Mouse (Mus musculus) thymus, postnatal 10 days (tissue): ENCODE measurements around the gene AC134908.4.
"Not testable (repeated sequence)": the region's sequence is repeated elsewhere in the genome, so short reads cannot be mapped to it uniquely, and the experiment has no call there.

Experiments
- DNase-seq, 2 experiments: peaks; one replicate each; pipeline ENCODE4 v3.0.0; 2021; ENCODE audit warnings: low spot score in 2 of 2

AC134908.4 gene

DNA sequence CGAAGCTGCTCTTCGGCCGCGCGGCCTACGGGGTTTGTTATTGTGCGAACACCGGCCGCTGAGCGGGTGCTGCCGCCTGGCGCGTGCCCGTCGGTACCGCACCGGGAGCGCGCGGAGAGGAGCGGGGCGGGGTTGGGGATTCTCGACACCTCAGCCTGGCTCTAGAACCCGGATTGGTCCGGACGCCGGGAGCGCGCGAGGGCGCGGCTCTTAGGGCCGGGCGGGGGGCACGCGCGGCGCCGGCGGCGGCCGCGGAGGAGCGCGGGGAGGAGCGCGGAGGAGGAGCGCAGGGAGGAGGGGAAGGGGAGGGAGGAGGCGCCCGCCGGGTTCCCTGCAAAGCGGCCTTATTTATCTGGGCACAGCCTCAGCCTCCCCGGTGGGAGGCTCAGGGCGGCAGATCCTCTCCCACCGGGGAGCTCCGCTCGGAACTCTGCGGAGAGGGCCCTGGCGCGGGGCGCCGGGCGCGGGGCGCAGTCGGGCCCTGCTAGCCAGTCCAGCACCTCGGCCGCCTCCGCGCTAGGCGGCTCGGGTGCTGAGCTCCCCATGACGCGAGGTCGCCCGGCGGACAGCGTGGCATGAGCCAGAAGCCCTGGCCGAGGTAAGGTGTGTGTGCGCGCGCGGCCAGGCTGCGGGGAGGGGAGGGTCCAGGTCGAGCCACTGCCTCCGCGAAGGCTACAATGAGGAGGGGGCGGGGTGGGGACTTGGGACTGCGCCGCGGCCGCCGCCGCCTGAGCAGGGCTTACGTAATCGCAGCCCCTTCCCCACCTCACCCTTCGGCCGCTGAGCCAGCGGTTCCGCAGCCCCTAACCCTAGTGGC is 13.5 kb upstream of the AC134908.4 start, which contains the start of gene Fbxl16:
Gene Fbxl16, plus strand, starts transcription at position 297 of the 817 bp plus-strand sequence.
- DNase-seq, result no peak

DNA sequence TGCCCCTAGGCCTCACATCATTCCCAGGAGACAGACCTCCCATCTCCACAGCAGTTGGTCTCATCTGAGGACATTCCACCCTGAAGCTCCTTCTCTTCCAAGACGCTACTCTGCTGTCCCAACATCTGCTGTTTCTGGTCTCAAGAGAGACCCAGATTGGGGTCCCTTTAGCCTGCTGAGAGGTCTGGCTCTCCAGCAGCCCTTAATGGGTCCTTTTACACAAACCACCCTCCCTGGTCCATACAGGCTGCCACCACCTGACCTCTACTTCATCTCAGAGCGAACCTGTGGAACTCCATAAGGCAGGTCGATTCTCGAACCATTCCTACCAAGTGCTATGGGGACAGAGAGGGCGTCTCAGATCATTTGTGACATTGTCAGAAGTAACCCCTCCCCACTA is 12.6 kb upstream of the AC134908.4 start:
- DNase-seq, result no peak

DNA sequence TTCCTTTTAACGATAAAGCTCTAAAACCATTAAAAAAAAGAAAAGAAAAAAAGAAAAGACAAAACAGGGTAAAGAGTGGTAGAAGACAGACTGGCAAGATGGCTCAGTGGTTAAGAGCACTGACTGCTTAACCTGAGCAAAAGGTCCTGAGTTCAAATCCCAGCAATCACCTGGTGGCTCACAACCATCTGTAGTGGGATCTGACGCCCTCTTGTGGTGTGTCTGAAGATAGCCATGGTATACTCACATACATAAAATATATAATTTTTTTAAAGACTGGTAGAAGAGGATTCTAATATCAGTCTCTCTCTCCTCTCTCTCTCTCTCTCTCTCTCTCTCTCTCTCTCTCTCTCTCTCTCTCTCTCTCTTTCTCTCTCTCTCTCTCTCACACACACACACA is 12.0 kb upstream of the AC134908.4 start:
- not testable (repeated sequence) for DNase-seq

DNA sequence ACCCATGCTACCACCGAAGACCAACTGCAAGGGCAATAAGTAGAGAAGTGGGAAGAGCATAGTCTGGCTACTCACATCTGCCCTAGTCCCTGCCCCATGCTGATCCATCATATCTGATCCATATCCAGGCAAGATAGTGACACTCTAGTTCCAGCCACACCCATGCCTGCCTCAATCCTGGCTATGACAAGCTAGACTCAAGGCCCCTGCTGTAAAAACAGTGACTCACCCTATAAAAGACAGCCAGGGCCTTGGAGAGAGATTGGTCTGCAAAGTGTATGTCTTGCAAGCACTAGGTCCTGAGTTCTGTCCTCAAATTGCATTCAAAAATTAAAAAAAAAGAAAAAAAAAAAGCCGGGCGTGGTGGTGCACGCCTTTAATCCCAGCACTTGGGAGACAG is 11.0 kb upstream of the AC134908.4 start:
- no peak for DNase-seq

DNA sequence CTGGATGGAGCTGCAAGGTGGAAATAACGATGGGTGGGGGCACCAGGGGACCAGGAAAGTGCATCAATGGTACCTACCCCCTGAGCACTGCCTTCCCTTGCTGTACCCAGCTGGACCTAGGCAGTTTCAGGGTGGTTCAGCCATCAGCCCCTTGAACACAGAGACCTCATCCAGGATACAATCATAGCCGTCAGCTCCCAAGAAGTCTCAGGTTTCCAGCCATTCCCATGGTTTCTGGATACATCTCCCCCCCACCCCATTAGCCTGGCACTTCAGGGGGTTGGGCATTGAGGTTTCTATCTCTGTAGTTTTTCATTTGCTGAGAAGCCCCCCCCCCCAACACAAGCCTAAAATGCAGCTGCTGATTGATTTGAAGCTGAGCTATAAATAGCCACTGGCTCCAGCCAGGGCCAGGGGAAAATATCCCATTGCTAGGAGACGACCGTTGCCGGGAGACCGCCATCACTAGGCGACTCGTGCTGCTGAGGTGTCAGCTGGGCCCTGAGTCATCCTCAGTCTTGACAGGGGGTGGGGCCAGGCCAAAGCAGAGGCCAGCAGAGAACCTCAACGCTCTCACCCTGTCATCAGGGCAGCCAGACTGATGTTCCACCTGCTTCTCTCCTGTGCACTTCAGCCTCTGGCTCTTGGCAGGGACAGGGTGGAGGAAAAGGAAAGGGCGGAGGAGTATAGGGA is 7.5 kb upstream of the AC134908.4 start:
- DNase-seq, result no peak

DNA sequence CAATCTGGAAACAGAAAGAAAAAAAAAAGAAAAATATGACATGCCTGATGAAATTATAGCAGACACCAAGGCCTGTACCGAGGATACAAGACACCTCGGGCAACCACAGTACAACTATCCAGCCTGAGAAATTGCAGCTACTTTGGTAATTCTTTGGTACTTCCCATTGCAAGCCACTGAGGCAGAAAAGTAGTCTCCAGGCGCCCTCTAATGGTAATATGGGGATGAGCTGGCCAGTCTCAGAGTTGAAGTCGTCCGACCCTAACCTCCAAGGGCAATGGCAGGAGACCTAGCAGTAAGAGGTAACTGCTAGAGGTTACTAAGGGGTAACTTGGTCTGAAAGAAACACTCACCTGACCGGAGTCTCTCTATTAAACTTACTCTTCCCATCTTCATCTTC is 5.6 kb upstream of the AC134908.4 start:
- peak; percentile 55 to 72 for DNase-seq

DNA sequence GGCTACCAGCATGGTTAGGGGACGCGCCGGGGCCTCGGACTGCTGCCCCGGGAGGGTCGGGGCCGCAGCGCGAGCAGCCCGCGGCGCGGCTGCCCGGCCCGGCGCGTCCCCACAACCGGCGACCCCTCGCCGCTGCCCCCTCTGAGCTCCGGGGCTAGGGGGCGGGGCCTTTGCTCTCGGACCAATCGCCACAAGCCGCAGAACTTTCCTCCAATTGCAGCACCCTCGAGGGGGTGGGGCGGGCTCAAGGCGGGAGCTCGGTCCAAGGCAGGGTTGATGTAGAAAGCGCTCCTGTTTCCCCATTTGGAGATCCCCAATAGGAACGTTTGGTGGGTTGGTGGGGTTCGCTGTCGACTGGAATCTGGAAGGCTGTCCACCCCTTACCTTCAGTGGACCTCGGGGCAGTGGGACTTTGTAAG is 1.5 kb upstream of the AC134908.4 start, which contains the start of gene Metrn:
Gene Metrn, minus strand, starts transcription at position 186 of the 419 bp plus-strand sequence.
- DNase-seq, result peak; percentile 87 to 93

DNA sequence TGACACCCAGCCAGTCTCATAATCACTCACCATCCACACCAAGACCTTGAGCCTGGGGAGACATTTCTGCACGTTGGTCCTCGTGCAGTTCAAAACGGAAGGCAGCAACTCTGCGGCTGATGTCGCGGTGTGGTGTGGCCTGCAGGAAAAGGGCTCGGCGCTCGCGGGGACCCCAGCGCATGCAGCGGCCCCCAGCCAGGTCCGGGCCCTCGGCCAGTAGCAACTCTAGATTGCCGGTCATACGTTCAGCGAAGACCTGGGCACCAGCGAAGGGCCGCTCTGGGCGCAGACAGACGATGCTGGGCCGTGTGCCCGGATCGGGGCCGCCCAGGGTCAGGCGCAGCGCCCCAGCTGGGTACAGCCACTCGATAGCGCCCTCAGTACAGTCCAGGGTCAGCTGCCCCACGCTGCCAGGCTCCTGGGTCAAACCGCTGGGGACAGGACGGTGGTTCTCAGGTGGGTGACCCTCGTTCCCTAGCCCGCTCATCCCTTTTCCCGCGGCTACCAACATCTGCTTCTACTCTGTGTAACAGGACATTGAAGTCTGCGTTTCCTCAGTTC is 832 bp upstream of the AC134908.4 start:
- peak in 1 of 2 experiments; percentile 25 for DNase-seq

DNA sequence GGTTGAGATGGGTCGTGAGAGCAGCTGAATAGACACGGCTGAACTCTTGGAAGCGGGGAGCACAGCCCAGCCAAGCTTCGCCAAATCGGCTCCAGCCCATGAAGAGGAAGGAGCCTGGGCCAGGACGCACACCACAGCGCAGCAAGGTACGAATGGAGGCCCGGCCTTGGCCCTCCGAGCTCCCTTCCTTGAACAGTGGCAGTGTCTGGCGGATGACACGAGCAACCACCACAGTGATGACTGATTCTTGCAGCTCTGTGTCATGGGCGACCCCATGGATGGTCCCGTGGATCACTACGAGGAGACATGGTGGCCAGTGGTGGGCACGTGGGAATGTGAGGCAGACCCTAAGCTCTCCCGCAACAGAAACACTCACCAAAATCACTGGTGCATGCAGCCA is 461 bp downstream of the AC134908.4 start:
- DNase-seq, result no peak

DNA sequence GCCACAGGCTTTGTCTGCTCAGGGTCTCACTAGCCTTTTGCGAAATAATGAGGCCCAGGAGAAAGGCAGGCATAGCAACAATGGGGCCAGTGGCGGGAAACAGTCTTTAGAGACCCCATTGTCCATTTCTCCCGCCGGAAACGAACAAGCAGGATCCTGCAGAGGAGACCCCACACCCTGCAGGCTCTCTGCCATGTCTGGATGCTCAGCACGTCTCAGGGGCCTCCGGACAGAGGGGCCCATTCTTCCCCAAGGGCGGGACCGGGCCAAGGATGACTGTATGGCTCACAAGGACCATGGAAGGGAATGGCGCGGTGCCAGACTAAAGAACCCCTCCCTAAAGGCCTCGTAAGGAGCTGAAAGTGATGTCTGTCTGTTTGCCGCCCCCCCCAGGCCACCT is 1.3 kb downstream of the AC134908.4 start:
- DNase-seq, result no peak

DNA sequence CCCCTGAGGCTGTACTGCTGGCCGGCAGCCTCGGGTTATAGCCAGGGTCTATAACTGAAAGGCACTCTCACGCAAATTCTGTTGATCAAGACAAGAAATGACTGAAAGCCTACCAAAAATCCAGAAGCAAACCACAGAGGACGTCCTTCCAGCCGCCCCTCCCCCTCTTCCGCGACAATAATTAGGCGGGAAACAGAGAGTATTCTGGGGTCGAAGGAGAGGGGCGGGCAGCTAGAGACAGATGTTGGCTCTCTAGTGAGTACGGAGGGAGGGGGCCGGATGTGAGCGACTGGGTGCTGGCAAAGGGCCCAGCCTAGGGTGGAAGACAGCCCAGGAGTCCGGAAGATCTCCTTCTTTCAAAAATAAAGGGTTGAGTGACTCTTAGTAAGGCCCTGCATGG is 2.8 kb downstream of the AC134908.4 start, which contains the start of gene Fam173a:
Gene Fam173a, minus strand, starts transcription at position 287 of the 400 bp plus-strand sequence.
- DNase-seq, result peak; percentile 81 to 82

DNA sequence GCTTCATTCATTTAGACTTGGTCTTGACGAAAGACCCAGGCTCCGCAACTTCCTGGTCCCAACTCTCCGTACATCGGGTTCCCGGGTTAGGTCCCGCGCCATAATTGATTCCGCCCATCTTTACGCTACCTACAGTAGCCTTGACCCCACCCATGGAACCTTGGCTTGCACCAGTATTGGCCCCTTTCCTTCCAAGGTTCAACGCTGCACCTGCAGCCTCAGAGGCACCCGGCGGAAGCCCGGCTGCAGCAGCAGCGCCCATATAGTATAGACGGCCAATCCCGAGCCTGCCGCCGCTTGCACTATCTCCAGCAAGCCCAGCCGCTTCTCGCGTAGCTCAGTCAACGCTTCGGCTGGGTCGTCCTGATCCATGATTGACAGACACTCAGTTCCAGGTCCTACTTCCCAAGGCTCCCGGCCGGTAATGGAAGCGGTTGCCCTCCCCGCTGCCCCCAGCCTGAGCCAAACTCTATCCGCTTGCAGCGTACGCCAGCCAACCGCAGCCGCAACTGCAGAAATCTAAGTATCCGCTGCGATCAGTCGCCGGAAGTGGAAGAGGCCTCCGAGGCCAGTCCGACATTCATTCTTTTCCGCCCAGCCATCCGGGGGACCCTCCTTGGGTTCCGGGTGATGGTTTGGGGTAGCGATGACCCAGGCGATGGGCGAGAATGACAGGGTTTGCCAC is 3.5 kb downstream of the AC134908.4 start:
- peak; percentile 76 to 84 for DNase-seq

DNA sequence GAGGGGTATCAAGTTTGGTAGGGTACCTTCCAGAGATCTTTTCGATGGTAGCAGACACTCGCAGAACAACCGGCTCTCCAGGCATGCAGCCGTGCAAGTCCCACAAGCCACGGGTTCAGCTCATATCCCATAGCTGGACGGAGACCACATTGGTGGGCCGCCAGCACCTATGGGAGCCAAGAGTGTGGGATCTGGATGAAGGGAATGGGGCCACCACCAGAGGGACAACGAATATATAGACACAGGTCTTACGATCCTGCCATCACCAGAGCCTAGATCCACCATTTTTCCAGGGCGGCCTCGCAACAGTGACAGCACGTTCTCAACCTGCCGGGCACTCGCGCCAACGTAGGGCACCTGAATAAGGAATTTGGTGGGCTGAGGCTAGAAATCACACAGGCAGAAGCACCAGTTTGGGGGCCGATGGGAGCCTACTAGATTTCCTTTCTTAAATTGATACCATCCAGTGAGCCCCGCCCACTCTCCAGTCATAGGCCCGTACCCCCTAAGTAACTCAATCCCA is 4.1 kb downstream of the AC134908.4 start:
- DNase-seq, result no peak

DNA sequence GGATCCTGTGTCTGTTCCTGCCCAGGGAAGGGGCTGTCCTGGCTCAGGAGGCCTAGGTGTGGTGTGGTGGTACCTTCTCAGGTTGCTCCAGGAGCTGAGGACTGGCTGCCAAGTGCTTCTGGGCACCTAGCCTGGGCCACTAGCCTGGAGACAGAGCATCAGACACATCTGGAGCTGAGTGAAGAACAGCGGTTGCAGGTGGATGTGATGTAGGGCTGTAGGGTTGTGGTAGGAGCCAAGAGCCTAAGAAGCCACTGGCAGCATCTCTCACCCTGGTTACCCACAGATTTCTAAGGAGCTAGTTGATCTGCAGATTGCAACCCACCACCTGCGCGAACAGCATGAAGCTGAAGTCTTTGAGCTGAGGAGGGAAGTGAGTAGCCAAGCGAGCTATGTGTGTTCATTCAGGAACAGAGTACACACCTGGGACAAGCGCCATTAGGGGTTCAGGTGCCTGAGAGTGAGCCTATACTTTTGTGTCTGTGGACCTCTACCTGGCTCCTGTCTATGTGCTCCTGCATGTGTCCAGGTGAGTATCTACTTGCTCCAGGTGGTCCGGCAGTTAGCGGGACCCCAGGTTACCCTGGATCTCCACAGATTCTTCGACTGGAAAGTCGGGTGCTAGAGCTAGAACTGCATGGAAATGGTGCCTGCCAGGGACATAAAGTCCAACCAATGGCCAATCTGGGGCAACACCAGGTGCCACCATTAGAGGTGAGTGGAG is 8.5 kb downstream of the AC134908.4 start:
- no peak for DNase-seq

DNA sequence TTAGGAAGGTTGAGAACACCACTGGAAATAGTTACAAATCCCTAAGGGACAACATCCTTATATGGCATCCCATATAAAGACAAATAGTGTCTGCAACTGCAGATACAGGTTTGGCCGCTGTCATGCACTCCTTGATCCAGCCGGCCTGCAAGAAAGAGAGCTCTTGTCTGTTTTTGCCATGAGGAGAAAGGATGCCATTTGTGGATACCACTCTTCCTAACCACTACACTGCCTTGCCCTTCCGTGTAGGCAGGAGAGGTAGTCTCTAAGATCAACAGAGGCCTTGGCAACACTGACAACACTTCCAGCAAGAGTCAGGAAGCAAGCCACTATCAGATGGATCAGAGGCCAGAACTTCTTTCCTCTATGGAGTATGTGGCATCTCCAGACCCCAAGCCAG is 9.2 kb downstream of the AC134908.4 start, which contains the start of gene Ccdc78:
Gene Ccdc78, plus strand, starts transcription at position 301 of the 400 bp plus-strand sequence.
- no peak for DNase-seq

DNA sequence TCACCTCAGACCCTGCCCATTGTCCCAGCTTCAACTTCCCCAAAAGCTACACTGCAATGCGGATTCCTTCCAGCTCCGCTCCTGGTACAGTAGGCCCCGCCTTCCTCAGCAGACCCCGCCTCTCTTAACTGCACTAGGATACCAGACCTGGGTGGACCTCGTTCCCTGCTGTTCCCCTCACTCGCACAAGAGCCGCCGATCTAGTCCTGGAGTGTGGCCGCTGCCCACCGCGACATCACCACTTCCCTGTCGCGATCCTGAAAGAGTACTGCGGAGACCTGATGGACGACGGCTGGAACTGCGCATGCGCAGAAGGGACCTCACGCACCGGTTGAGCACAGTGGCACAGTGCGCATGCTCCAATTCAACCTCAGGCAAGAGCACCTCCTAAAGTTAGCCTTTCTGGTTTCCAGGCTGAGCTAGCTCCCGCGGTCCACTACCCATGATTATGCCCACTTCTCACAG is 10.1 kb downstream of the AC134908.4 start, which contains the start of gene Haghl:
Gene Haghl, minus strand, starts transcription at position 393 of the 465 bp plus-strand sequence.
- DNase-seq, result peak; percentile 86 to 96

DNA sequence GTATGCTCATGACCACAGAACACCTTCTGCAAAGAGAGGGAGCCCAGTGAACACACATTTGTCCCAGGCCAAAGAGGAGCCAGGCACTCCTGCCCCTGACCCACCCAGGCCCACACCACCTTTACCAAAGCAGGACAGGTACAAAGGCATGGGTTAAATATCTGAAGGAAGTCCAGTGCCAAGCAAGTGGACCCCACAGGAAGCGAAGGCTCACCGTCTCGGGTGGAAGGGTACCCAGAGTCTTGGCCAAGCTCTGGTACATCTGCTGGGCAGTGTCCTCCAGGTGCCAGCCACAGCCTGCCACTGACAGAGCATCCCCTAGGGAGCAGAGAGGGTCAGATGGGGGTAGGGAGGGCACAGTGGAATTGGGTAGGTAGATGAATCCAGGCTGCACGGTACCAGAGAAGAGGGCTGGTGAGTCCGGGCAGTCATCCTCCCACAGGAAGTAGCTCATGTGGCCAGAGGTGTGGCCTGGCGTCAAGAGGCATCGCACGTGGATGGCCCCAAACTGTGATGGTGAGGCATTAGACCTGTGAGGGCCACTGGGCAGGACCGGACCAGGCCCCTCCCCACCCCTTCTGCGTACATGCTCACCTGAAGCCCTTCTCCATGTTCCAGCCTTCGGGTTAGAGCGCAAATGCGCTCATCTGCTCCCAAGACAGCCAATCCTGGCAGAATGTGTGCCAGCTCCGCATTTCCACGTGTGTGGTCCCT is 11.4 kb downstream of the AC134908.4 start:
- no peak for DNase-seq

DNA sequence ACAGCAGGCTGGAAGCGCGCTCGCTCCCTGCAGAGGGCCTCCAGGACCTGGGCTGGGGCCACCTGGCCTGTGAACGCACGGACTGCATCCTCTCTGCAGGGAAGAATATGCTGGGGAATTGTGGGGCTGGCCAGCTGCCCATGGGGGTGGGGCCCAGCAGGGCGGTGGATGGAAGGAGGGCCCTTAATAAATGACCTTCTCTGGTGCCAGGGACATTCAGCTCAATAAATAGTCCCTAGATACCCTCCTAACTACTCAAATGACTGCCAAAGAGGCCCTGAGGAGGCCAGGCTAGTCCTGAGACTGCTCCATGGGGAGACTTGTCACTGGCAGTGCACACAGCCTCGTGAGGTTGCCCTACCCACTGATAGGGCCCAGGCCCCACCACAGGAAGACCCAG is 12.4 kb downstream of the AC134908.4 start:
- DNase-seq, result no peak

DNA sequence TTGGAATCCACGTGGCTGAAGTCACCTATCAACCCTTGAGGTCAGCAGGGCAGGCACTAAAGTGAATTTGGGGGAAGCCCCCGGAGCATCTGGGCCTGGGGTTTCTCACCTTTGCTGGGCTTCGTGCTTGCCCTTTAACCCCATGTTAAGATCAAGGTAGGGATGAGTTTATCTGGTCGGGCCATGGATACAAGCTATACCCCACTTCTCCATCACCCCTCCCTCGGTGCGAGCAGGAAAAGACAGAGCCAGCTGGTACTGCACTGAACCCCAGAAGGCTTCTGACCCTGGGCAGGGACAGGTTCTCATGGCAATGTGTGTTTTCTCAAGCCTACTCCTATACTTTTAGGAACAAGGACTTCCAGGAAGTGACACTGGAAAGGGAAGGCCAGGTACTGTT is 14.1 kb downstream of the AC134908.4 start:
- DNase-seq, result no peak

DNA sequence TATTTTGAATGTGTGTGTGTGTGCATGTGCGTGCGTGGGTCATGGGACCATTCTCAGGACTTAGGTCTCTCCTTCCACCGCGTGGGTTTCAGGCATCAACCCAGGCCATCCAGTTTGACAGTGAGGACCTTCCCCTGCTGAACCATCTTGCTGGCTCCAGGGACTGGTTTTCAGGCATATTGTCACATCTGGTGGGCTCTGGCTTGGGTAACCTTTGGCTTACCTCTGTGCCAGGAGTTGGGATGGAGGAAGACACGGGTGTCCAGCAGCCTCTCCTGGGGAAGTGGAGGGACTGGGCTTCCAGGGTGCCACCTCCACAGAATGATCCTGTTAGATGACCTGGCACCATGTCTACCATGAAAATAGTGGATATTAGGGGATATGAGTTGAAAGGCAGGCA is 17.5 kb downstream of the AC134908.4 start:
- no peak for DNase-seq
